Mouse (Mus musculus) brain, embryonic 14.5 days (tissue): Measurements from ENCODE around the gene Capn3.

Source experiments
- CTCF ChIP-seq: fragments of 200-500 bp; IDR thresholded peaks from 2 replicates; pipeline ENCODE4 v1.5.1; 2012; ENCODE audit warnings: inconsistent platforms, mild to moderate bottlenecking, moderate library complexity, borderline replicate concordance; ENCODE audit not compliant: insufficient read depth, insufficient read length; ENCODE audit errors: extremely low read depth
- POLR2A ChIP-seq: fragments of 200-500 bp; IDR thresholded peaks from 2 replicates; pipeline ENCODE4 v1.6.1; 2012; ENCODE audit warnings: mild to moderate bottlenecking, inconsistent platforms, borderline replicate concordance; ENCODE audit not compliant: poor library complexity, insufficient read depth, insufficient read length, severe bottlenecking; ENCODE audit errors: extremely low read depth

DNA sequence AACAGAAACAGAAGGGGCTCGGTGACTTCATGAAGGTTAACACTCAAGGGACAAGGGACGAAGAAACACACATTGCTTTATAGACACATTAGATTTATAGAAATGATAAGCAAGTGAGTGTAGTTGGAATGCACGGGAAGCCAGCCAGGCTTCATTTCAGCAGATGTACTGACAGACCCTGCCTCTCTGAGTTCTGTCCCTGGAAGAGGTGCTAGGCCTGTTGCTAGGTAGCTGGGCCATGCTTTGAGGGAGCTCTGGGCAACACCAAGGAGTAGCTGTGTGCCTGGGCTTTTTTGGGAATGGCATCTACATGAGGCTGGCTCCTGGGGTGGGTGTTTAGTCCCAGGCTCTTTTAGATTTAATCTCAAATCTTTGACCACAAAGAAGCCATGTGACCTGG, 40.7 kb downstream of the Capn3 start:
- TF ChIP-seq POLR2A (no peak), CTCF (no peak)
